Mouse (Mus musculus) frontal cortex, adult 2 months (tissue): ENCODE data around the gene Tmem232. TPM values are rescaled to one million over a fixed set of nuclear protein-coding genes. Genes with fewer than 3 reads are reported as not detected.
"Not testable (repeated sequence)": the region's sequence is repeated elsewhere in the genome, so short reads cannot be mapped to it uniquely, and the experiment has no call there.

Experiments used
- DNase-seq, 2 experiments: peaks; one replicate each; pipeline ENCODE4 v3.0.0; 2022; ENCODE audit warnings: low spot score in 1 of 2; ENCODE audit errors: extremely low spot score in 1 of 2
- polyA plus RNA-seq: library from polyadenylated mRNA; depleted of rRNA; stranded (reverse); fragments of >200 nt; gene quantifications from 2 replicates; pipeline ENCODE4 v1.2.3, GENCODE M21; 2012; rRNA removed

Gene Tmem232
- polyA plus RNA-seq, result 1.2 and 1.9 TPM in 2 replicates

GRCm38 (mm10) chr17:65540441-65541272 lies at the start of gene Tmem232:
Gene Tmem232, minus strand, starts transcription at chr17:65540782.
- peak in 1 of 2 experiments; percentile 44 for DNase-seq

GRCm38 (mm10) chr17:65586892-65587291 lies 46.3 kb upstream of the Tmem232 start:
- DNase-seq, result no peak

GRCm38 (mm10) chr17:65581440-65581839 lies 40.9 kb upstream of the Tmem232 start:
- DNase-seq, result no peak

GRCm38 (mm10) chr17:65579766-65580165 lies 39.2 kb upstream of the Tmem232 start:
- no peak for DNase-seq

- DNase-seq, result peak in 1 of 2 experiments; percentile 70
Measured at GRCm38 (mm10) chr17:65575339-65575738, 34.8 kb upstream of the Tmem232 start.

DNA sequence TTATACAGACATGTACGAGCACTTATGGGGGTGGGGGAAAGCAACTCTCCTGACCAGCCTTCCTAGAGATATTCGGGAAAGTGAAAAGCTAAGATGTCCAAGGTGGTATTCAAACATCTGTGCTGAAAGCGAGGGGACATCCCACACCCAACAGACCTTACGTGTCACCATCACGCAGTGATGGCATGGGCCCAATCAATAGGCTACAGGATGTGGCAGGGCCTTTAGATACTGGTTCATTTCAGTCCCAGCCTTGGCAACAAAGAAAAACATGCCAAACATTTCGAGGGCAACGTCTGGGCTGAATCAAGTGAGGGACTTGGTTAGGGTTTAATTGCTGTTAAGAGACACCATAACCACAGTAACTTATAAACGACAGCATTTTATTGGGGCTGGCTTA lies 34.3 kb upstream of the Tmem232 start:
- DNase-seq, result no peak

DNA sequence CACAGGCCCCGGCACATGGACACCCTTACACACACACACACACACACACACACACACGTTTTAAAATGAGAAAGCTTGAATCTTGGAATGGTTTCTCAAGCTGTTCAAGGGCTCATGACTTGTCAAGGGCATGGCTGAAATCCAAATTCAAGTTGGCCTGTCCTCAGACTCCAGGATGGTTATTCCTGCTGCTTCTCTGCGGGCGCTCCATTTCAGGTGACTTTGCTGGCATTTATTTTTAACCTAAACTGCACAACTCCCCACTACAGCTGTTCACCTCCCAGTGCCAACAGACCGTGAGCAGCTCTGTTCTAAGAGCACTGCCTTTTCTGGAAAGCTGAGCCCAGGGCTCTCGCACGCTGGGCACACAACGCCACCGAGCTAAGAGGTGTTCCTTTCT lies 31.3 kb upstream of the Tmem232 start:
- DNase-seq, result peak in 1 of 2 experiments; percentile 36

- DNase-seq, result no peak
Measured at GRCm38 (mm10) chr17:65571466-65571865, 30.9 kb upstream of the Tmem232 start.

DNA sequence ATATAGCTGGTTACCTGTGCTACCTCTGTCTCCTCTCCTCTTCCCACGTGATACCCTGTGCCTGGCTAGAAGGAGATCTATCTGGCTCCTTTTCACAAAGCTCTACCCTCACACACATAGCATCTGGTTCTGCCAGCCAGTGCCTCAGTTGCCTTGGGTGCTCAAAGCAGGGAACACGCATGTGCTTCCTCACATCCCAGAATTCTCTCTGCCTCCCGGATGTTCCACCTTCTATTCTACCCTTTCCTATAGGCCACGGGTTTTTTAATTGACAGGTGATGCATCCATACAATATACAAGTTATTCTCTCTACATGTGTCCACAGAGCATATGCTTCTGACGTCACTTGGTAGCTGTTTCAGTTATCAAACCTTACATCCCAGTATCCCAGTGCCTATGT lies 23.6 kb upstream of the Tmem232 start:
- DNase-seq, result no peak

DNA sequence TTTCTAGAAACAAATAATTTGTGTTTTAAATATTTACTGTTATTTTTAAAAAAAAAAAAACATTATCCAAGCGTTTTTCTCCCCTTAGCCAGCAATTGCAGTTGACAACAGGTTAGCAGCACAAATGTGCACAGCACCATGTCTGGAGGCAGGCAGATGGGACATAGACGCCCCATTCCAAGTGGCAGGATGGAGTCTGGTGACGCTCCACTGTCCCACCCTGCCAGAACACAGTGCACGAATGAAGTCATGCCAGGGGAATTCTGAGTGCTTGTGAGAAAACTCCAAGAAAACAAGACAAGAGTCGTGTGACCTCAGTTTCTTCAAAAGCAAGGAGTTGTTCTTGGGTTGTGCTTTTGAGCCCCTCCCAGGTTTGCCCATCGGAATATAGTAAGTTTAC lies 22.8 kb upstream of the Tmem232 start:
- no peak for DNase-seq

GRCm38 (mm10) chr17:65562761-65563160 lies 22.2 kb upstream of the Tmem232 start:
- peak; percentile 44 to 89 for DNase-seq

- DNase-seq, result no peak
Measured at GRCm38 (mm10) chr17:65561361-65562015, 20.9 kb upstream of the Tmem232 start.

DNA sequence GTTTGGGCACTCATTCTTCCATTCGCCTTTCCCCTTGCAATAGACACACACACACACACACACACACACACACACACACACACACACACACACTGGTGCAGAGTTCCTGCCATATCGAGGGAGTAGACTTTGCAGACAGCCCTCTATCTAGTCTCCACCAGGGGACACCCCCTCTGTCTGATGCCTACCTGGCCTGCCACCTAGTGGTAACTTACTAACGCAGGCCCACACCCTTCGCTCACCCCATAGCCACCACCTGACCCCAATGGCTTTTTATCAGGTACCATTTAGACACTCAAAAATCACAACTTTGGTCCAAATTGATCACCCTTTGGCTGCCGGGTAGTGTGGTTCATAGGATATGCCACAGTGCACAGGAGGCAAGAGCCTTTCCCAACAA lies 18.7 kb upstream of the Tmem232 start:
- no peak for DNase-seq

DNA sequence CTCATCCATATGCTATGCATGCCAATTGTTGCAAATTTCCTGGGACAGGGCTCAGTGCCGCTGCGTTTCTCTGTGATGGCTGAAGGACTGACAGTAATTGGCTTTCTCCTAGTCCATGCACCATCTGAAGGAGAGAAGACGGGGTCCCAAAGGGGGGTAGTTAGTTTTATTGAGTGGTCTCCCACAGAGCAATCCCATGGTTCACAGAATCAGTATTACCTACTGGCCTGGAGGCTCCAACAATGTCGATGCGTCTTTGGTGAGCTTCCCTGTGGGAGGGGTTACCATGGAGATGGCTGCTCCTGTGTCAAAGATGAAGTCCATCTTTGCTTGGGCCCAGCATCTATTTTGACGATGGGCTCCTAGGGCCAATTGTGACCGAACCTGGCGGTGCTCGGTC lies 18.2 kb upstream of the Tmem232 start:
- no peak for DNase-seq

GRCm38 (mm10) chr17:65558217-65558616 lies 17.6 kb upstream of the Tmem232 start:
- DNase-seq, result peak in 1 of 2 experiments; percentile 77

DNA sequence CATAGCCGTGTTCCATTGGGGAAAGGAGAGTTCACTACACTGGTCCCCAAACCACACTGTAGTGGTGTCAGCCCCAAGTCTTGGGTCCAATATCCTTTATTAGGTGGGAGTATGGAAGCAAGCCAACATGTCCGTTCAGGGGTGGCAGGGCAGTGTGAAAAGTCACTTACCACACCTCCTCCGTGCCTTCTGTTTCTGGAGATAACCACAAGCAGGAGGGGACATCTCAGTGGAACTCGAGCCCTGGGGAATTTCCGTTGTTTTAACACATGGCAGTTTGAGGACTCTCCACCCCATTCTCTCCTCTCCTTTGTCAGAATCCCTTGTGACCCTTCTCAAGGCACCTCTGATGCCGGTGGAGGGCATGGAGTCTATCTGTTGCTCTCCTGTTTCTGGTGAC lies 16.6 kb upstream of the Tmem232 start:
- no peak for DNase-seq

GRCm38 (mm10) chr17:65556798-65557197 lies 16.2 kb upstream of the Tmem232 start:
- peak in 1 of 2 experiments; percentile 32 for DNase-seq

- no peak for DNase-seq
Measured at GRCm38 (mm10) chr17:65552426-65552997, 11.9 kb upstream of the Tmem232 start.

DNA sequence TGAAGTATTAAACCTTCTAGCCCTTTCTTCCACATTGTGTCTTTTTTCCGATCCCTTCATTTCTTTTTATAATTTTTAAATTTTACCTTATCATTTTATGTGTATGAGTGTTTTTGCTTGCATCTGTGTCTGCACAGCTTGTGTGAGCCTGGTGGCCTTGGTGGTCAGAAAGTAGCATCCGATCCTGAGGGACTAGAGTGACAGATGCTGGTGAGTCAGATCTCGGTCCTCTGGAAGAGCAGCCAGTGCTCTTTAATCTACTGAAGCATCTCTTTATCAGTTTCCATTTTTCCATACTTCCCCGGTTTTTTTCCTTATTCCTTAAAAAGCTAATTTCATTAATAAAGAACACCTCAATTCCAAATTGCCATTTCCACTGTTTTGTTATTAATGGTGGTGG lies 9.8 kb upstream of the Tmem232 start:
- no peak for DNase-seq

DNA sequence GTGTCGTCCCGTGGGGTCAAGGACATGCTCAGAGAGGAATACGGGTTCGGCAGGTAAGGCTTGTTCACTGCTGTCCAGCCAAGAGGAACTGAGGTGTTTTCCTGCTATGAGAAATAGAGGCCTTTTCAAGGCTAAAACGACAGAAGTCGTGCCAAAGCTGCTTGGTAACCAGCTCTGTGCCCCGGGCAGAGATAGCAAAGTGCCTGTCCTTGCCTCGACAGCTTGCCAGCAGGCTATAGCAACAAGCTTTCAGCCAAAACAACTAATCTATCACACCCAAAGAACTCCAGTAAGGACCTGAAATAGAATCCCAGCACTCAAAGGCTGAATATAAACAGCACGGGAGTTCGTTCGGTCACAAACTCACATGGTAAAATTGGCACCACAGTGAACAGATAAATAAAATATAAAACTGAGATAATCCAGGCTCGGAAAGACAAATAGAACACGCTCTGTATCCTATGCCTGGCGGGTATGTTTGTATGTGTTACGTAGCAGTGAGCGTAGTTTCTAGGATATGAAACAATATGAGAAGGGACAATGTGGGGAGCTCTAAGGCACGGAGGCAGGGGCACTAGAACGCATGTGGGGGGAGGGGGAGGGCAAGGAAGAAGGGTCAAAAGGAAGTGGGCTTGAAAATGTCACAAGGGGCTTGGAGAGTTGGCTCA lies 8.2 kb upstream of the Tmem232 start:
- DNase-seq, result no peak

- not testable (repeated sequence) for DNase-seq
Measured at GRCm38 (mm10) chr17:65546221-65546620, 5.6 kb upstream of the Tmem232 start.
